Mouse (Mus musculus) adrenal gland, postnatal 25 days (tissue): ENCODE data around the gene Leap2. TPM values are rescaled to one million over a fixed set of nuclear protein-coding genes. Genes with fewer than 3 reads are reported as not detected.
A peak's percentile ranks its signal among the peaks of the same experiment; 100 is the strongest.
"Not testable (repeated sequence)": the region's sequence is repeated elsewhere in the genome, so short reads cannot be mapped to it uniquely, and the experiment has no call there.

Experiments used
- DNase-seq: peaks from one replicate; pipeline ENCODE4 v3.0.0; 2021; ENCODE audit warnings: mixed read lengths
- total RNA-seq: library from RNA; stranded (reverse); gene quantifications from 2 replicates; pipeline ENCODE4 v1.2.3, GENCODE M21; 2021

Leap2 gene
- total RNA-seq, 1 experiment from 2014 or later: not detected

DNA sequence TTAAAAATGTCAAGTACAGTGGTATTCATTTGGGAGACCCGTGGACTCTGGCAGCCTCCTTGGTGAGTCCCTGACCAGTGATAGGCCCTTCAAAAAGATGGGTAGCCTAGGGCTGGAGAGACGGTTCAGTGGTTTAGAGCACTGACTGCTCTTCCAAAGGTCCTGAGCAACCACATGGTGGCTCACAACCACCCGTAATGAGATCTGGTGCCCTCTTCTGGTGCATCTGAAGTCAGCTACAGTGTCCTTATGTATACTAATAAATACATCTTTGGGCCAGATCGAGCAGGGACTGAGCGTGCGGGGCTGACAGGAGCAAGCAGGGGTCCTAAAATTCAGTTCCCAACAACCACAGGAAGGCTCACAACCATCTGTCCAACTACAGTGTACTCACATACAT, 20.9 kb upstream of the Leap2 start:
- no peak for DNase-seq

DNA sequence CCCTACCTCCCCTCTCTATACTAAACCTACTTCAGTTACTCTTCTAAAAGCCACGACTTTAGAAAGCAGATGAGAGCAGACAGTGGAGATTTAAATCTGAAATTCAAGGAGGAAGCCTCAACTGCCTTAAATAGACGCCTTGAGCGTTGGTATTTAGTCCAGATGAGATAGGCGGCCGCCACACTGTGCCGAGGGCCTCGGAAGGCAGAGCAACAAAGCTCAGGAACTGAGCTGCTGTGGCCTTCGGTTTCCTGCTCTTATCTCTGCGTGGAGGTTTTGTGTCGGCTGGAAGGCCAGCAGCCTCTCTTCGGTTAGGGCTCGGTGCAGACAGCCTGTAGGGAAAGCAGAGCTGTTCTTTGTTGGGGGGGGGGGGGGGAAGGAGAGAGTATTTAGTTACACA, 19.0 kb upstream of the Leap2 start:
- DNase-seq: peak; percentile 35

DNA sequence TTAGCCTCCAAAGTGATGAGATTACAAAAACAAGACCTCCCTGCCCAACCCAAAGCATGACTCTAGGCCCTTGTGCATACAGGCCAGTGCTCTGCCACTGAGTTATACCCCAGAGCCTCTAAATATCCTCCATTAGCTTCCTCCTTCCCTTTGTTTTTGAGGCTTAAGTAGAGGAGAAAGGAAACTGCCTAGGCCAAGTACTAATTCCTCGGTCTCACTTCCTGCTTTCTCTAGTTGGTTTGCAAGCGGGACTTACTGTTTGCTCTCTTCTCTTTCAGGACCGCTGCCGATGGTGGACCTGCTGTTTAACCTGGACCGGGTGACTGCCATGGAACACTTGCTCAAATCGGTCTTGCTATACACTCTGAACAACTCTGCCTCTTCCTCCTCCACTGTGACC, 13.4 kb upstream of the Leap2 start:
- no peak for DNase-seq

DNA sequence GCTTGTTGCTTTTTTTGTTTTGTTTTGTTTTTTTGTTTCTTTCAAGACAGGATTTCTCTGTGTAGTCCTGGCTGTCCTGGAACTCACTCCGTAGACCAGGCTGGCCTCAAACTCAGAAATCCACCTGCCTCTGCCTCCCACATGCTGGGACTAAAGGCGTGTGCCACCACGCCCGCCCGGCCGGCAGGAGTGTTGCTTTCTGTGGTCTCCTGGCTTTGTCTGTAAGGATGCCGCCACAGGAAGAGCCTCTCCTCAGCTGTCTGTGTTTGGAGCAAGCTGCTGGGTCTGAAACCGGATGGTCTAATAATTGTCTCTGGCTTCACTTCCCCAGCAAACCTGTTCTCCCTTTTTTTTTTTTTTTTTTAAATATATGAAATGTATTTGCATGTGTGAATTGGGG, 12.5 kb upstream of the Leap2 start:
- DNase-seq: no peak

DNA sequence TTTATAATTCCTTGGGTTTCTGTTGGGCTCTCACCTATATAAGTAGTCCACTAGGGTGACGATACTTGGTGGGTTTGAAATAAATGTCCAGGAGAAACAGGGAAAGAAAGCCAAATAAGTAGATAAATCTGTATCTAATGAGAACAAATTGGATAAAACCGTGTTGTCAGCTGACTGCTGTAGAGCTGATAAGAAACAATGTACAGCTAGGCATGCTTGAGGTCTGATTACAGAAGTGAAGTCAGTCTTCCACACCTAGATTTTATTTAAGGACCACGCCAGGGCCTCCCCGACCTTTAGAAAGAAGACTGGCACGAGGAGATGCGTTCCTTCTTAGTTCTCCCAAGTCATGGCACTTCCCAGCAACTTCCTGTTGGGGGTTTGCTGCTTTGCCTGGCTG, 10.1 kb upstream of the Leap2 start:
- no peak for DNase-seq

DNA sequence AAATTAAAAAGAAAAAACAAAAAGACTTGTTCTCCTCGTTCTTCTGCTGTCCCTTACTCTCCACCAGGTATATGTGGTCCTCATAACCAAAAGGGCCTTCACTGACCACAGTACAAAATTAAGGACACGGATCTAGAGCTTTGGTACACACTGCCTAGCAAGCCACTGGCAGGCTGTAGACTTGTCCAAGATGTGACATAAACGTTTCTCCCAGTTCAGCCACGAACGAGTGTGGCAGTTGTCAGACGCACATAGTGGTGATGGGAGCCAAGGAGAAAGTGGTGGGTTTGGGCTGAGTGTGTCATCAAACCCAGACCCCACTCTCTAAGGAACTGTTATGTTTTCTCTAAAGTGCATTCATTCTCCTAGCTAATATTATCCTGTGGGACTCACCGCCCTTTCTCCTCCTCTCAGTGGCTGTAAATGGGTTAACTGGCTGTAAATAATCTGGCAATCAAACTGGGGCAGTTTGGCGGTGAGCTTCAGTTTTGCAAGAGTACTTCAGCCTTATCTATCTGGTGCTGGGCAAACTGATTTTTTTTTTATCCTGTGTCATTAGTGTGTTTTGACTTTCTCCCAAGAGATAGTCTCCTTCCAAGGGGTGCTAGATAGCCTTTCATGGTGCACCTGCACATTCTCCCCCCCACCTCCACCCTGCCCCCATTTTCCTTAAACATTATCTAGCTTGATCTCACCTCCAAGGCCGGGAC, 8.5 kb upstream of the Leap2 start:
- DNase-seq: no peak

DNA sequence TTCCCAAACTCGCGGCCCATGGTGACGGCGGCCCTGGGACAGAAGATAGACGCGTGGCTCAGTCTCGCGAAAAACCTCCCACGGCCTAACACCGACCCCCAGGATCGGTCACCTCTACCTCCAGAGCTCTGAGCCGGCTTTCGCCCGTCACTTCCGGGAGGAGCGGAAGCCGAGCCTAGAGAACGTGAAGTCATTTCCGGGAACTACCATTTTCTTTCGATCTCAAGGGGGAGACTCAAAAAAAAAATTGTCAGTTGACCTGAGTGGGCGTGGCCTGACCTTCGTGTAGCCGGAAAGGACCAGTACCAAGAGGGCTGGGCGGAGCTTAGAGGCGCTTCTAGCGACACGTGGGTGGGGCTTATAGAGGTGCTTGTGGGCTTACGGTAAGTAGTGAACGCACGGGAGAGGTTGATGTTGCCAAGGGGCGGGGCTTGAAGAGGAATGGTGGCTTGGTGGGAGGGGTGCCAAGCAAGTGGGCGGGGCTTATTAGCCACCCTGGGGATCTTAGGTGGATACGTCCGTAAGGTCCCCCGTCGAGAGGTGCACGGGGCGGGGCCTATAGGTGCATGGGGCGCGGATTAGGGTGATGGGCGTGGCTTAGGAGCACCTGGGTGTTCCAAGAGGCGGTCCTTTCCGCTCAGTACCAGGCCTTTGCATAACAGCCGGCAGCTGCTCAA, 7.8 kb upstream of the Leap2 start, which contains the start of the genes Uqcrq and Gdf9:
Uqcrq (minus strand) TSS at position 162 of the 677 bp plus-strand sequence.
Gdf9 (plus strand) TSS at position 354 of the 677 bp plus-strand sequence.
- DNase-seq: peak; percentile 97

DNA sequence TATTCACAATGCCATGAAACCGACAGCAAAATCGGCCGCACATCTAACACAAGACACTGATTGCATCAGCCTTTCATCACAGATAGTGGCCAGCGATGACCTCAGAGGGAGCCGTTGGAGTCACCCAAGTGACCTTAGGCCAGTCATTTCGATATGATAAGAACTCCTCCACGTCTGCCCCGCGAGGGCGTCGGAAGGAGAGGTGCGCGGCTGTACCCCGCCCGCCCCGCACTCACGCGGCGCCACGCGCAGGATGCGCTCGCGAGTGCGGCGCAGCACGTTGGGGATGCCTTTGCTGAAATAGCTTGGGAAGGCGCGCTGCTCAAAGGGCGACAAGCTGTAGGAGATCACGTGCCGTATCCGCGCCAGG, 7.3 kb upstream of the Leap2 start:
- DNase-seq: no peak

DNA sequence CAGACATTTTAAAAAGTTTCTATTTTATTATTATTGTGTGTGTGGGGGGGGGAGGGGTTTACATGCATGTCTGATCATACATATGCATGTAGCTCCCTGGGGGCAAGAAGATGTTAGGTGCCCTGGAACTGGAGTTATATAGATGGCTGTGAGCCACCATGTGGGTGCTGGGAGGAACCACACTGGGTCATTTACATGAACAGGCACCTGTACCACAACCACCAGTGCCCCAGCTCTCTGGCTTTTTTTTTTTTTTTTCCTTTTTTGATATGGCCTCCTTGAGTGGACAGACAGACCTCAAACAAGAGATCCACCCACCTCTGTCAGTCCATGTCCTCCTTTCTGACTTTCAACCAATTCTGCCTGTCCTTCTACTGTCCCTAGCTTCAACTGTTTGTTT, 6.2 kb upstream of the Leap2 start:
- no peak for DNase-seq

DNA sequence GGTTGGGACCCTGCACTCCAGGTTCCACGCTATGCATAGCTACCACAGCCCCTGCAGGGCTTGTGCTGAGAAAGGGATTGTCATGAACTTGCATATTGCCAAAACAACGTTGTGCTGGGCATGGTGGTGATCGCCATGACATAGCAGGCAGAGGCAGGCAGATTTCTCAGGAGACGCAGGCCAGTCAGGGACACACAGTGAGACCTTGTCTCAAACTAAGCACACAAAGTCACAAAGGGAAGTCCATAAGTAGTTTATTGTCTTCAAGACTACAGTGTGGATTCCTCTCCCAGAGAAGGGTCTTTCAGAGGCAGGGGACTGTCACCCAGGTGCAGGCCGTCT, 5.7 kb upstream of the Leap2 start:
- no peak for DNase-seq

DNA sequence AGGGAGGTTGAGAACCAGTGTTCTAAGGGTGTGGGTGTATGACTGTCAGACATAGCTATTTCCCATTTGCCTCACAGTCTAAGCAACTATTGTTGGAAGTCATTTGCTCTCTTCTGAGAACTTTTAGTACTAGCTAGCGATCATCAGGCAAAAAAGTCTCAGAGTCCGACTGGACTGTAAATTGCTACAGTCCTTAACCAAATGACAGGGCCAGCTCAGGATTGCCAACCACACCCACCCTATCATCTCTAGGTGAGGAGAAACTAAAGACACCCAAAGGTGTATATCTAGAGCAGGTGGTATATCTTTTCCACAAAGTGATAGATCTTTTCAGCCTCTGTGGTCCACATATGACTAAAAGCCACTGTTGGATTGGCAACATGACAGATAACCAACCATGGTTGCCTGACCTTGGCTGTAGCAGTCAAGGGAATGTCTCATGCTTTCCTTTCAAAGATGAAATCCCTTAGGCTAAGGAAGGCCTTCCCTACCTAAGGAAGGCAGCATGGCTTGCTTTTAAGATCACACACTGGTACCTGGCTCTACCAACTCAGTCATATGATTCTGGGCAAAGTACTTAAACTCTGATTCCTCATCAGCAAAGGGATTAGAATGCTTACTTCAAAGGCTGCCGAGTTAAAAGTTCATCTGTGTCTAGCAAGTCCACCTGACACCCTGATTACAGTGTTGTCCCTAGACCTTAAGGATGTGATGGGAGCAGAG, 5.2 kb upstream of the Leap2 start:
- DNase-seq: no peak

DNA sequence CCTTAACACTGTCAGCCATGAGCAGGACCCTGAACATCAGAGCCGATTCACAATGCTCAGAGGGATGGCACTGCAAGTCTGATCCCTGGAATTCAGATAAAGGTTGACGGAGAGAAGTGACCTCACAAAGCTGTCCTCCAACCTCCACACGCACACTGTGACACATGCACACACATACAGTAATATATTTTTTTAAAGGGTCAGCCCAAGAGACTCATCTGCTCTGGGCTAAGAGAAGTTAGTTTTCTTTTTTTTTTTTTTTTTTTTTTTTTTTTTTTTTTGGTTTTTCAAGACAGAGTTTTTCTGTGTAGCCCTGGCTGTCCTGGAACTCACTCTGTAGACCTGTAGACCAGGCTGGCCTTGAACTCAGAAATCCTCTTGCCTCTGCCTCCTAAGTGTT, 3.9 kb upstream of the Leap2 start:
- not testable (repeated sequence) for DNase-seq

DNA sequence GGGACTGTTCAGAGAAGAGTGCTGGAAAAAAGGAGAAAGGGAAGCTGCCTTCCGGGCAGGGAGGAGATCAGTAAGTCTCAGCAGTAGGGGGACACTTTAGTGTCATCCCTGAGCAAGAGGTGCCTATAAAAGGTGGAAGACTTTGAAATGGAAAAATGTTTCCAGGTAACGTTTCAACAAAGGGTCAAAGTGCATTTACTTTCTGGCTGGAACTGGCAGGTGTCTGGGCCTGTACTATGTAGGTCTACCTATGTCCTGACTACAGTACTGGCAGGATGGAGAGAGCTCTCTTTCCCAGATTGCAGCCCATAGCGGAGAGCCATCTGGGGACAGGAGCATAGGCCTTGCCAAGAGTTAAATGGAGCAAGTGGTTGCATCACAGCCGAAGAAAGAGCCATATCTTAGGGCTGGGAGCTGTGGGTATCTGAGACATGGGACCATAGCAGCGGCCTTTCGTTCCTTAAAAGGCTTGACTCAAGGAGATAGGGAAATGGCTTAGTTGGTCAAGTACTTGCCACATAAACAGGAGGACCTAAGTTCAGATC, 2.8 kb upstream of the Leap2 start:
- no peak for DNase-seq

DNA sequence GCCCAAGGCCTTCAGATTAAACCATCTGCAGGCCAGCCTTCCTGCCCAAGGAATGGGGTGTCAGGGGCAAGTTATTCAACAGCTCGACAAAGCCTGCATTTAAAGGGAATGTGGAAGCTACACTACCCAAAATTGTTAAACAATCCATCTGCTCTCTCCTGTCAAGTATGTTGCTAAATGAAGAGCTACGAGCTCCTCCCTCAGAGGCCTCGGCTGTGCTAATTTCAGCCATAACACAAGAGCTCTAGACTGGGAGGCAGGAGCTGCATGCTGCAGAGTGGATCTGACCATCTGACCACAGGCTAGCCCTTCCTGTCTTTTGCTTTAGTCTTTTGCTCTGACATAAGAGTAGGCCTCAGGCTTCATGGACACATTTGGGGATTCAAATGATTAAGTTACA, 2.3 kb upstream of the Leap2 start:
- DNase-seq: no peak

DNA sequence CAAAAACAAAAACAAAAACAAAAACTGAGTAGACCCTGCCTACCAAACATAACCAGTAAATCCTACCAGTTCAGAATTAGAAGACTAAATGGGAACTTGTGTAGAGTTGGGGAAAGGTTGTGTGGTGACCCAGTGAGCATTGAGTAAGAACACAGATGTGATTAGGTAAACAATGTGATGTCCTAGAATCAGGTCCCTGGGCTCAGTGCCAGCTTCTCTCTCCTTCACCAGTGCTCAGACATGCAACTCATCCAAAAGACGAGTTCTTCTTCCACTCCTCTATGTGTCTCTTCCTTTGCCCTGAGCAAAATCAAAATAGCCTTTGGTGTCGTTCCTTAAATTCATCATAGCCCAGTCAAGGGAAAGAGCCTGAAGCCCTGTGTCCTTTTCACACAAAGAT, 1.9 kb upstream of the Leap2 start:
- peak; percentile 45 for DNase-seq

DNA sequence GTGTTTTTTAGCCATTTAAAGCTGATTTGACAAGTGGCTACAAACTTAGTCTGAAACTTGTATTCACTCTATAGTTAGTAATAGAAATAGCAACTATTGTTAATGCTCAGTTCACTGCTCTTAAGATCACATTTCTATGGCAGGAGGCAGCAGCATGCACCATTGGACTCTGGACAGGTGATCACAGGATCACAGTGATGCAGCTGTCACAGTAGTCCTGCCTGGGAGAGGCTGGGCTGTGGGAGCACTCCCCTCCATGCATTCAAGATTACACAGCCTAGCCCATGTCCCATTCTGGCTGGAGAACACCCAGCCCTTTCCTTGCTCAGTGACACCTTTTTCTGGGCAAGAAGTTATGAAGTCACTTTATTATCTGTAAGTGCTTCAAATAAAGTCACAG, 4.9 kb downstream of the Leap2 start:
- DNase-seq: no peak

DNA sequence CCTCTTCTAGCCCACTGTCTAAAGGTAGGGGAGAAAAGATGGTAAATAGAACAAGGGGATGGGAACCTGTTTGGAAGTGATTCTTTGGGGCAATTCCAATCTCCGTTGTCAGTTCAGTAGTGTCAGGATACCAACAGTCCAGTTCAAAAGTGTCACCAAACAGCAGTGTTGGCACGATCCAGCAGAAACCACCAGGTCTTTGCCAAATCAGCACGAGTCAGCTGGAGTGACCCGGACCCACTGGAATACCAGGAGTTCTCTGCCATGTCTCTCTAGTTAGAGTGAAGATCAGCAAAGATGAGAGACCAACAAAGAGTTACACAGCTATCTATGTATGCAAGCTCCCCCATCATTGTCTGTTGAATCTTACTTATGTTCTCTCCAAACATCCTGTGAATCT, 9.1 kb downstream of the Leap2 start:
- DNase-seq: no peak

DNA sequence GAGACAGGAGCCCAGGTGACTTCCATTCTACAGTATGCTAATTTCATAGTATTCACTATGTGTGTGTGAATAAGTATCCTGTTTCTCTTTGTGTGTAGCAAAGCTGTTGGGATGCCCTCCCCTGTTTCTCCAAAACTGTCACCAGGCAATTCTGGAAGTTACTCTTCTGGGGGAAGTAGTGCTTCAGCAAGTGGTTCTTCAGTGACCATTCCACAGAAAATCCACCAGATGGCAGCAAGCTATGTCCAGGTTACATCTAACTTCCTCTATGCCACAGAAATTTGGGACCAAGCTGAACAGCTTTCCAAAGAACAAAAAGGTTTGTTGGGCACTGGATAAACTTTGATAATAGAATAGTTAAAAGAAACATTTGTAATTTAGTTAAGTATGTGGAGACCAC, 11.2 kb downstream of the Leap2 start:
- no peak for DNase-seq

DNA sequence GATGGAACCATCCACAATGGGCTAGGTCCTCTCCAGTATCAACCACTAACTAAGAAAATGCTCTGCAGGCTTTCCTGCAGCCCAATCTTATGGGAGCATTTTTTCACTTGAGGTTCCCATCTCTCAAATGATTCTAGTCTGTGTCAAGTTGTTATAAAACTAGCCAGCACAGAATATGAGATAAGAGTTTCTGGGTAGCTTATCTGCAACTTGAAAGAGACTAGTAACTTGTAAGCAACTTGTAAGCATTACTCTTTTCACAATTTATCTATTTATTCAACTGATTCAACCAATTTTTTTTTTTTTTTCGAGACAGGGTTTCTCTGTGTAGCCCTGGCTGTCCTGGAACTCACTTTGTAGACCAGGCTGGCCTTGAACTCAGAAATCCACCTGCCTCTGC, 19.3 kb downstream of the Leap2 start:
- no peak for DNase-seq

DNA sequence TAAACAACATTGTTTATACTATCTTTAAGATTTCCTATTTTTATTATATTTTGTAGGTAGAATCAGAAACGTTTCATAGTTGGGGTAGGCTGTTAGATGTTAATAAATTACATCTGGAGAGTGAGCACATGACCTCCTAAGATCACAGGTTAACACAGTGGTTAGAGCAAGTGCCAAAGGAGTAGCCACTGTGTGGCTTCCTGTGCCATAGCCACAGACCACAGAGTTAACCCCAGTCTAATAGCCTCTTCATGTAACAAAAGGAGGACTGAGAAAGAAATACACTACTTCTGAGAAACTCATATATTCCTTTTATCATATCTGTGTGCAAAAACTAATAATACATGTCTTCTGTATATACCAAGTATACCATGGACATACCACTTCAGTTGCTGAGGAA, 29.1 kb downstream of the Leap2 start:
- no peak for DNase-seq

DNA sequence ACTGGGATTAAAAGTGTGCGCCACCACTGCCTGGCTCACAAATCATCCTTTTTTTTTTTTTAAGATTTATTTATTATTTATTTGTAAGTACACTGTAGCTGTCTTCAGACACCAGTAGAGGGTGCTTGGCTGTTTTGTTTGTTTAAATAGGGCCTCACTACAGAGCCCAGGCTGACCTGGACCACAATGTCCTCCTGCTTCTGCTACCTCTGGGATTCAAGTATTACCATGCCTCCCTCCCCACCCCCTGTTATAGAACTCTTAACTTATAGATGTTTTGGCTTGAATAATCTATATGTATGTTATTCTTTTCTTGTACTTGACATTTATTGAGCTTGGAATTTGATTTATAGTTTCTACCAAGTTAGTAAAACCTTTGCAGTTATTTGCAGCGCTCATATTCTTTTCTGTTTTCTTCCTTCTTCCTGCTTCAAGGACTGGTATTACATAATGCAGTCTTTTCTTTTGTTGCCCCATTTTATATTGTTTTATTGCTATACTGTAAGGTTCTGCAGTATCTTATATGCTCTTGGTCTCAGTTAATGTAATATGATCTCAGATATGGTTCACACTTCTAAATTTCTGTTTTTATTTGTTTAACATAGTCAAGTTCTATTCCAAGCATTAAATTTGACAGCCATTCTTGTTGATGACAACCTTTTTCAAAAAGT, 39.1 kb downstream of the Leap2 start:
- DNase-seq: no peak

DNA sequence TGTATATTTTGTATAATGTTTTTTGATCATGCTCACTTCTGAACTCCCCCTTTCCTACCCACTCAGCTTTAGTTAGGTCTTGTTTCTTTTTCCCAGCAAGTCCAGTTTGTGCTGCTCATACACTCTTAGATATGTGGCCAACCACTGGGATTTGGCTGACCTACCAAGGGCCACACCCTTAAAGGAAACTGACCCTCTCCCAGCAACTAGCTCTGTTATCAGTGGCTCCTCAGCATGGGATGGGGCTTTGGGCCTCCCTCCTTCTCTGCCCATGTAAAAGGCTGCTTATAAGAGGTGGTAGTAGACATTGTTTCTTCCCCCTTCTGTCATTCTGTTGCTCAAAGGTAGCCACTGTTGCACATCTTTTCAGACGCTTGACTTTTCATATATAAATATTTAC, 44.1 kb downstream of the Leap2 start:
- DNase-seq: no peak
